Mouse (Mus musculus) spleen, postnatal 36 days (tissue): ENCODE data around the gene Wfdc13.

Source experiments
- DNase-seq, 2 experiments: peaks; one replicate each; pipeline ENCODE4 v3.0.0; 2022; ENCODE audit warnings: low spot score in 2 of 2, mixed read lengths in 1 of 2

The Wfdc13 gene

GRCm38 (mm10) chr2:164684807-164685206, at the start of gene Wfdc13:
Gene Wfdc13 (plus strand): TSS chr2:164685107.
- no peak for DNase-seq

GRCm38 (mm10) chr2:164635266-164635665, 49.6 kb upstream of the Wfdc13 start:
- no peak for DNase-seq

GRCm38 (mm10) chr2:164638696-164639095, 46.2 kb upstream of the Wfdc13 start, which contains the start of gene Wfdc16:
Gene Wfdc16 (minus strand): TSS chr2:164638796.
- no peak for DNase-seq

- DNase-seq, result peak; percentile 13 to 26
Observed at GRCm38 (mm10) chr2:164641129-164641528, 43.8 kb upstream of the Wfdc13 start.

- DNase-seq, result no peak
Observed at GRCm38 (mm10) chr2:164641881-164642673, 42.8 kb upstream of the Wfdc13 start.

GRCm38 (mm10) chr2:164655858-164656257, 29.0 kb upstream of the Wfdc13 start, which contains the start of gene Wfdc10:
Gene Wfdc10 (plus strand): TSS chr2:164656046.
- DNase-seq, result peak; percentile 25 to 35

- DNase-seq, result no peak
Observed at GRCm38 (mm10) chr2:164656483-164656882, 28.4 kb upstream of the Wfdc13 start, which contains the start of gene Wfdc9. Gene Wfdc9 (minus strand): TSS chr2:164656583.

GRCm38 (mm10) chr2:164664851-164665250, 20.1 kb upstream of the Wfdc13 start:
- no peak for DNase-seq

GRCm38 (mm10) chr2:164670261-164670660, 14.6 kb upstream of the Wfdc13 start:
- DNase-seq, result no peak

GRCm38 (mm10) chr2:164670938-164671337, 14.0 kb upstream of the Wfdc13 start:
- DNase-seq, result no peak

- no peak for DNase-seq
Observed at GRCm38 (mm10) chr2:164673987-164674386, 10.9 kb upstream of the Wfdc13 start, which contains the start of gene Wfdc11. Gene Wfdc11 (minus strand): TSS chr2:164674087.

- DNase-seq, result no peak
Observed at GRCm38 (mm10) chr2:164676103-164676502, 8.8 kb upstream of the Wfdc13 start.

GRCm38 (mm10) chr2:164676916-164677685, 7.8 kb upstream of the Wfdc13 start:
- DNase-seq, result no peak

- DNase-seq, result peak; percentile 56 to 68
Observed at GRCm38 (mm10) chr2:164678848-164679625, 5.9 kb upstream of the Wfdc13 start.

- DNase-seq, result peak; percentile 4 to 8
Observed at GRCm38 (mm10) chr2:164679906-164680305, 5.0 kb upstream of the Wfdc13 start.

- DNase-seq, result no peak
Observed at GRCm38 (mm10) chr2:164698201-164698600, 13.3 kb downstream of the Wfdc13 start, which contains the start of gene Spint4. Gene Spint4 (plus strand): TSS chr2:164698501.

GRCm38 (mm10) chr2:164700959-164701358, 16.1 kb downstream of the Wfdc13 start:
- no peak for DNase-seq

- no peak for DNase-seq
Observed at GRCm38 (mm10) chr2:164701761-164702160, 16.9 kb downstream of the Wfdc13 start.

- no peak for DNase-seq
Observed at GRCm38 (mm10) chr2:164704235-164704634, 19.3 kb downstream of the Wfdc13 start.

GRCm38 (mm10) chr2:164705328-164705727, 20.4 kb downstream of the Wfdc13 start:
- no peak for DNase-seq

GRCm38 (mm10) chr2:164705991-164706390, 21.1 kb downstream of the Wfdc13 start:
- DNase-seq, result no peak

GRCm38 (mm10) chr2:164715005-164715404, 30.1 kb downstream of the Wfdc13 start, which contains the start of gene Spint5:
Gene Spint5 (plus strand): TSS chr2:164715305.
- no peak for DNase-seq
